Mouse (Mus musculus) MEL (cell line): Measurements from ENCODE around the gene Emp2. TPM values are rescaled to one million over a fixed set of nuclear protein-coding genes. Genes with fewer than 3 reads are reported as not detected.

ENCODE experiments used
- DNase-seq: peaks from one replicate; pipeline ENCODE4 v3.0.0; 2011; ENCODE audit warnings: low read depth, low spot score
- H3K27ac ChIP-seq: 2 replicates; pipeline ENCODE4 v1.5.1; 2012; ENCODE audit warnings: low read depth, mild to moderate bottlenecking, control low read depth, low read length, moderate library complexity; ENCODE audit not compliant: control insufficient read depth
- H3K27me3 ChIP-seq, 2 experiments: fragments of 150-350 bp in 1 of 2; sonication (generic) in 1 of 2; 2 replicates each; pipeline ENCODE4 v1.6.1; 2012; ENCODE audit warnings: low read length in 2 of 2, mild to moderate bottlenecking in 2 of 2, improper control_type of control experiment in 1 of 2, moderate library complexity in 1 of 2; ENCODE audit not compliant: insufficient read depth in 2 of 2, control insufficient read depth in 1 of 2
- H3K36me3 ChIP-seq, 2 experiments: 2 replicates each; pipeline ENCODE4 v1.6.1; 2012 to 2014; ENCODE audit warnings: low read length in 2 of 2, improper control_type of control experiment in 1 of 2, inconsistent platforms in 1 of 2, mild to moderate bottlenecking in 1 of 2; ENCODE audit not compliant: insufficient read depth in 2 of 2, control insufficient read depth in 1 of 2
- H3K4me1 ChIP-seq, 2 experiments: fragments of 150-350 bp in 1 of 2; sonication (generic) in 1 of 2; 2 replicates each; pipeline ENCODE4 v1.6.1; 2012; ENCODE audit warnings: low read length in 2 of 2, improper control_type of control experiment in 1 of 2, mild to moderate bottlenecking in 1 of 2; ENCODE audit not compliant: insufficient read depth in 2 of 2, control insufficient read depth in 1 of 2
- H3K4me3 ChIP-seq, 2 experiments: fragments of 150-350 bp in 1 of 2; sonication (generic) in 1 of 2; 2 replicates each; pipeline ENCODE4 v1.5.1; 2012; ENCODE audit warnings: low read depth in 2 of 2, low read length in 2 of 2, mild to moderate bottlenecking in 2 of 2, moderate library complexity in 2 of 2, control low read depth in 1 of 2, improper control_type of control experiment in 1 of 2; ENCODE audit not compliant: control insufficient read depth in 1 of 2, insufficient read depth in 1 of 2
- H3K79me2 ChIP-seq: 2 replicates; pipeline ENCODE4 v1.6.1; 2012; ENCODE audit warnings: mild to moderate bottlenecking, low read length, moderate library complexity; ENCODE audit not compliant: control insufficient read depth, poor library complexity, insufficient read depth
- H3K9ac ChIP-seq: 2 replicates; pipeline ENCODE4 v1.6.1; 2012; ENCODE audit warnings: low read depth, mild to moderate bottlenecking, control low read depth, low read length, moderate library complexity; ENCODE audit not compliant: control insufficient read depth, poor library complexity, severe bottlenecking
- H3K9me3 ChIP-seq: fragments of 150-350 bp; sonication (generic); replicated peaks from 2 replicates; pipeline ENCODE4 v1.6.1; 2012; ENCODE audit warnings: mild to moderate bottlenecking, low read length, improper control_type of control experiment, moderate library complexity; ENCODE audit not compliant: insufficient read depth
- BHLHE40 ChIP-seq: IDR thresholded peaks from 2 replicates; pipeline ENCODE4 v1.6.1; 2012; ENCODE audit warnings: low read depth, mild to moderate bottlenecking, inconsistent platforms, low read length, improper control_type of control experiment, borderline replicate concordance
- ELF1 ChIP-seq: IDR thresholded peaks from 2 replicates; pipeline ENCODE4 v1.6.1; 2014; ENCODE audit warnings: low read depth, mild to moderate bottlenecking, inconsistent platforms, low read length, improper control_type of control experiment, moderate library complexity
- EP300 ChIP-seq, 2 experiments: IDR thresholded peaks; 2 replicates each; pipeline ENCODE4 v1.6.1; 2011; ENCODE audit warnings: improper control_type of control experiment in 2 of 2, low read length in 2 of 2, low read depth in 1 of 2, mild to moderate bottlenecking in 1 of 2
- ETS1 ChIP-seq: IDR thresholded peaks from 2 replicates; pipeline ENCODE4 v1.6.1; 2012; ENCODE audit warnings: low read depth, mild to moderate bottlenecking, inconsistent platforms, low read length, improper control_type of control experiment, moderate library complexity
- GABPA ChIP-seq: IDR thresholded peaks from 2 replicates; pipeline ENCODE4 v1.6.1; 2012; ENCODE audit warnings: low read depth, mild to moderate bottlenecking, inconsistent platforms, low read length, improper control_type of control experiment, moderate library complexity
- GATA1 ChIP-seq: IDR thresholded peaks from 2 replicates; pipeline ENCODE4 v1.6.1; 2011; ENCODE audit warnings: low read depth, low read length, improper control_type of control experiment
- HCFC1 ChIP-seq: IDR thresholded peaks from 2 replicates; pipeline ENCODE4 v1.6.1; 2012; ENCODE audit warnings: low read depth, mild to moderate bottlenecking, inconsistent platforms, low read length, improper control_type of control experiment, moderate library complexity
- JUND ChIP-seq: IDR thresholded peaks from 2 replicates; pipeline ENCODE4 v1.6.1; 2011; ENCODE audit warnings: low read depth, mild to moderate bottlenecking, improper control_type of control experiment, low read length
- KAT2A ChIP-seq: conservative IDR thresholded peaks from 2 replicates; pipeline ENCODE4 v1.6.1; 2012; ENCODE audit warnings: low read depth, low read length, improper control_type of control experiment, inconsistent platforms
- MAFK ChIP-seq: IDR thresholded peaks from 2 replicates; pipeline ENCODE4 v1.6.1; 2011; ENCODE audit warnings: low read depth, mild to moderate bottlenecking, low read length, improper control_type of control experiment, borderline replicate concordance
- MAX ChIP-seq: IDR thresholded peaks from 2 replicates; pipeline ENCODE4 v1.6.1; 2011; ENCODE audit warnings: low read length, improper control_type of control experiment
- MAZ ChIP-seq: IDR thresholded peaks from 2 replicates; pipeline ENCODE4 v1.6.1; 2012; ENCODE audit warnings: low read depth, mild to moderate bottlenecking, inconsistent platforms, low read length, improper control_type of control experiment
- MEF2A ChIP-seq: IDR thresholded peaks from 2 replicates; pipeline ENCODE4 v1.6.1; 2014; ENCODE audit warnings: low read depth, mild to moderate bottlenecking, inconsistent platforms, low read length, improper control_type of control experiment; ENCODE audit not compliant: poor library complexity, insufficient replicate concordance, severe bottlenecking; ENCODE audit errors: extremely low read depth
- MYB ChIP-seq: IDR thresholded peaks from 2 replicates; pipeline ENCODE4 v1.6.1; 2011; ENCODE audit warnings: mild to moderate bottlenecking, low read depth, low read length, improper control_type of control experiment
- MYC ChIP-seq: IDR thresholded peaks from 2 replicates; pipeline ENCODE4 v1.6.1; 2011; ENCODE audit warnings: low read depth, mild to moderate bottlenecking, low read length, improper control_type of control experiment, moderate library complexity
- NRF1 ChIP-seq: IDR thresholded peaks from 2 replicates; pipeline ENCODE4 v1.6.1; 2014; ENCODE audit warnings: low read depth, mild to moderate bottlenecking, inconsistent platforms, low read length, improper control_type of control experiment, moderate library complexity; ENCODE audit not compliant: poor library complexity, insufficient read depth, severe bottlenecking
- POLR2A ChIP-seq, 2 experiments: IDR thresholded peaks; 2 replicates each; pipeline ENCODE4 v1.6.1; 2011 to 2012; ENCODE audit warnings: low read length in 2 of 2, mild to moderate bottlenecking in 2 of 2, control low read depth in 1 of 2, improper control_type of control experiment in 1 of 2, low read depth in 1 of 2, moderate library complexity in 1 of 2; ENCODE audit not compliant: control insufficient read depth in 1 of 2, insufficient read depth in 1 of 2, poor library complexity in 1 of 2
- POLR2AphosphoS2 ChIP-seq: IDR thresholded peaks from 2 replicates; pipeline ENCODE4 v1.6.1; 2011; ENCODE audit warnings: low read length, improper control_type of control experiment
- SIN3A ChIP-seq: IDR thresholded peaks from 2 replicates; pipeline ENCODE4 v1.6.1; 2012; ENCODE audit warnings: low read length, improper control_type of control experiment, inconsistent platforms
- SMC3 ChIP-seq: IDR thresholded peaks from 2 replicates; pipeline ENCODE4 v1.6.1; 2011; ENCODE audit warnings: low read depth, low read length, improper control_type of control experiment
- TAL1 ChIP-seq: IDR thresholded peaks from 2 replicates; pipeline ENCODE4 v1.6.1; 2012; ENCODE audit warnings: mild to moderate bottlenecking, inconsistent platforms, low read length, moderate library complexity, mixed read lengths
- TBP ChIP-seq: IDR thresholded peaks from 2 replicates; pipeline ENCODE4 v1.8.0; 2011; ENCODE audit warnings: low read depth, low read length, improper control_type of control experiment
- TCF12 ChIP-seq: IDR thresholded peaks from 2 replicates; pipeline ENCODE4 v1.6.1; 2014; ENCODE audit warnings: low read depth, mild to moderate bottlenecking, inconsistent platforms, low read length, improper control_type of control experiment, moderate library complexity
- UBTF ChIP-seq: IDR thresholded peaks from 2 replicates; pipeline ENCODE4 v1.6.1; 2012; ENCODE audit warnings: low read depth, mild to moderate bottlenecking, inconsistent platforms, low read length, improper control_type of control experiment, moderate library complexity, borderline replicate concordance; ENCODE audit not compliant: insufficient read depth
- USF1 ChIP-seq: IDR thresholded peaks from 2 replicates; pipeline ENCODE4 v1.6.1; 2014; ENCODE audit warnings: low read depth, mild to moderate bottlenecking, inconsistent platforms, low read length, improper control_type of control experiment, moderate library complexity
- USF2 ChIP-seq, 2 experiments: IDR thresholded peaks; 2 replicates each; pipeline ENCODE4 v1.6.1; 2011 to 2012; ENCODE audit warnings: improper control_type of control experiment in 2 of 2, low read length in 2 of 2, borderline replicate concordance in 1 of 2, inconsistent platforms in 1 of 2, low read depth in 1 of 2, mild to moderate bottlenecking in 1 of 2; ENCODE audit not compliant: insufficient read depth in 1 of 2
- ZC3H11A ChIP-seq: IDR thresholded peaks from 2 replicates; pipeline ENCODE4 v1.6.1; 2012; ENCODE audit warnings: low read depth, mild to moderate bottlenecking, inconsistent platforms, low read length, improper control_type of control experiment
- ZKSCAN1 ChIP-seq: IDR thresholded peaks from 2 replicates; pipeline ENCODE4 v1.6.1; 2012; ENCODE audit warnings: low read depth, mild to moderate bottlenecking, inconsistent platforms, low read length, improper control_type of control experiment, moderate library complexity
- ZMIZ1 ChIP-seq: IDR thresholded peaks from 2 replicates; pipeline ENCODE4 v1.6.1; 2012; ENCODE audit warnings: low read depth, mild to moderate bottlenecking, inconsistent platforms, low read length, improper control_type of control experiment, moderate library complexity
- ZNF384 ChIP-seq: IDR thresholded peaks from 2 replicates; pipeline ENCODE4 v1.6.1; 2012; ENCODE audit warnings: low read depth, mild to moderate bottlenecking, inconsistent platforms, low read length, improper control_type of control experiment
- polyA plus RNA-seq, 2 experiments: library from polyadenylated mRNA; stranded (reverse) in 1 of 2; unstranded in 1 of 2; fragments of >175 nt in 1 of 2; fragments of >200 nt in 1 of 2; gene quantifications; 2 replicates each; pipeline versions ENCODE4 v1.2.1 to v1.2.4; 2012; ENCODE audit warnings: low replicate concordance in 2 of 2, low read depth in 1 of 2; ENCODE audit not compliant: insufficient read length in 2 of 2, insufficient read depth in 1 of 2, missing spikeins in 1 of 2
- total RNA-seq: library from RNA; depleted of rRNA; stranded (reverse); fragments of 300-350 nt; gene quantifications from 2 replicates; pipeline ENCODE4 v1.2.3, GENCODE M21; 2012

The Emp2 gene
- total and polyA plus RNA-seq, 3 experiments, result not detected

DNA sequence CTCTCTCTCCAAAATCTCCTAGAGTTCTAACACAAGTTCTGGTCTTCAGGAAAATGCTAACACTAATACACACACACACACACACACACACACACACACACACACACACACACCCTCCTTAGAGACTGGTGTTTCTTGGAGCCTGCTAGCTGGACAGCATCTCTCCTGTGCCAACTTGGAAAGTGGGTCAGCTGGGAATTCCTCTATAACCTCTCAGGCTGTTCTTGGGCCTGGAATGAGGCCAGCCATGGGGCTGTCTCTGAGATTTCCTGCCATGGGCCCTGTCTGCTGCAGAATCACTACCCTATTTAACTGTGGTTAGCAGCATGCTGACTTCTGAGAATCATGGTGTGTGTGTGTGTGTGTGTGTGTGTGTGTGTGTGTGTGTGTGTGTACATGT is 41.2 kb upstream of the Emp2 start:
- no peak for DNase-seq
- Histone ChIP-seq H3K79me2 (no peaks in the 10 kb centered on the region), H3K4me1 (no peaks in the 10 kb centered on the region), H3K4me3 (no peak overlapping the region), H3K27me3 (no peaks in the 10 kb centered on the region), H3K9me3 (no peaks in the 10 kb centered on the region), H3K9ac (no peak overlapping the region), H3K27ac (no peak overlapping the region), H3K36me3 (no peaks in the 10 kb centered on the region)
- TF ChIP-seq KAT2A (no peak), TBP (no peak), UBTF (no peak), GABPA (no peak), TCF12 (no peak), POLR2A (IDR thresholded peaks at IDR 0.05; ENCODE audit: control insufficient read depth in 1 of 2, insufficient read depth in 1 of 2, low read depth in 1 of 2, low read length in 2 of 2, poor library complexity in 1 of 2) (no peak), MAX (no peak), NRF1 (no peak), GATA1 (no peak), ZNF384 (no peak), HCFC1 (no peak), MYB (no peak), MAFK (no peak), SMC3 (no peak), ZC3H11A (no peak)

DNA sequence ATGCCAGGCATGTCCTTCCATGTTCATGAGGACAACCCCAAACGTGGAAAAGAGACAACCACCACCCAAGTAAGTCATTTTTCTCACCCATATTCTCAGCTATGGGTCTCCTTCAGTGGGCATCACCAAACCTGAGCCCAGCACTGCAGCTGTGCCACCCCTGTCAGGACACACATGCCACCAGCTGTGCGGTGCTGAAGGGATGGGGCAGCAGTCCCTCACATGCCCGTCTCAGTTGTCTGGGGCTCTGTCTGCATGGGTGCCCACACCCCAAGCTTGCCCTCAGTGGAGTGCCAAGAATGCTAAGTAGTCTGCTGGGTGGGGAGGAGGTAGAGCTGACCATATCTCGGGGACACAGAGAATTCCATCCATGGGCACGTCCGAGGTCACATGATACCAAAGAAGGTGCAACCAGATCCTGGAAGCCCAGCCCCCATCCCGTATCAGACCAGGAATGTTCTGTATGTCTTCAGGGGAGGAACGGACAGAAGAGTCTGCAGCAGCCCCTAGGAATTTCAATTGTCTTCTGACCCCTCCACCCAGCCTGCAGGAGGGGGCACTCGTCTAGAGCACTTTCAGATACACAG is 37.4 kb upstream of the Emp2 start:
- no peak for DNase-seq
- TF ChIP-seq ZMIZ1 (no peak), MAZ (no peak), POLR2AphosphoS2 (no peak), USF1 (no peak), TAL1 (no peak), MEF2A (no peak), NRF1 (no peak), SIN3A (no peak), EP300 (IDR thresholded peaks at IDR 0.05; ENCODE audit: low read depth in 1 of 2, low read length in 2 of 2) (no peak), MAFK (no peak), JUND (no peak), MYC (no peak), MAX (no peak), BHLHE40 (no peak), ETS1 (no peak), ELF1 (no peak), ZNF384 (no peak), ZKSCAN1 (no peak), USF2 (IDR thresholded peaks at IDR 0.05; ENCODE audit: borderline replicate concordance in 1 of 2, insufficient read depth in 1 of 2, low read depth in 1 of 2, low read length in 2 of 2) (no peak), TBP (no peak)
- H3K9ac ChIP-seq, result no peak overlapping the region
- H3K79me2 ChIP-seq, result no peaks in the 10 kb centered on the region
- no peak overlapping the region for H3K4me3 ChIP-seq
- H3K27me3 ChIP-seq, result no peaks in the 10 kb centered on the region
- no peaks in the 10 kb centered on the region for H3K9me3 ChIP-seq
- H3K4me1 ChIP-seq, result no peaks in the 10 kb centered on the region
- H3K36me3 ChIP-seq, result no peaks in the 10 kb centered on the region
- H3K27ac ChIP-seq, result no peak overlapping the region
